Mouse (Mus musculus): ENCODE results near the gene Apoa2.

Gene Apoa2

DNA sequence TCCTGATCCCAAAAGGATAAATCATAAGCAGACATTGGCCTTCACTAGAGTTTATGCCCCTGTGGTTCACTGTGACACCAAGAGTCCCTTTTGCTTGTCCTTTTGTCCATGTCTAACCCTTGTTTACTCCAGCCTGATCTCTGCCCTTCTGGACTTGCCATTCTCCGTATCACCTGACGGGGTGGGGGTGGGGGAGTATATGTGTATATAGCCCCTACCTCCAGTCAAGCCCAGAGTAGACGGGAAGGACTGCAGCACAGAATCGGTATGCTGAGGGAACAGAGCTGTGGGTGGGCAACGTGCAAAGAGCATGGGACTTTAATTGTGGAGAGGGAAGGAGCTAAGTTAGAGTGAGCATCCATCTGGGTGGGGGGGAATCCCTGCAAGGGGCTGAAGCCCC is at the start of gene Apoa2:
Gene Apoa2, plus strand, starts transcription at position 198 of the 400 bp plus-strand sequence.
- ATAC-seq (ENCODE audit: low TSS enrichment): no peak

- no peak for ATAC-seq (ENCODE audit: low TSS enrichment)
These were observed 45.2 kb upstream of the Apoa2 start for GRCm38 (mm10) chr1:171179487-171180171.

DNA sequence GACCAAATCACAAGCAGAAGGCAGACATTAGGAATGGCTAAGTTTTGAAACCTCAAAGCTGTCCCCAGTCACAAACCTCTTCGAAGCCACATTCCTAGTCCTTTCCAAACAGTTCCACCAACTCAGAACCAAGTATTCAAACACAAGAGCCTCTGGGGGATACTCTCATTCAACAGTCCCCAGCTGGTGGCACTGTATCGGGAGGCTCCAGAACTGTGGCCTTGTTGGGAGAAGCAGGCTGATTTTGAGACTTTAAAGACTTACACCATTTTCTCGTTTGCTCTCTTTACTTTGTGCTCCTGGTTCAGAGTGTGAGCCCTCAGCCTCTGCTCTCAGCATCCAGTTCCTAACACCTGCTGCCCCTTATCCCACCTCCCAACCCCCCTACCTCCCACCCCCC is 41.8 kb upstream of the Apoa2 start:
- no peak for ATAC-seq (ENCODE audit: low TSS enrichment)

GRCm38 (mm10) chr1:171183620-171184019 is 41.2 kb upstream of the Apoa2 start:
- ATAC-seq (ENCODE audit: low TSS enrichment): no peak

DNA sequence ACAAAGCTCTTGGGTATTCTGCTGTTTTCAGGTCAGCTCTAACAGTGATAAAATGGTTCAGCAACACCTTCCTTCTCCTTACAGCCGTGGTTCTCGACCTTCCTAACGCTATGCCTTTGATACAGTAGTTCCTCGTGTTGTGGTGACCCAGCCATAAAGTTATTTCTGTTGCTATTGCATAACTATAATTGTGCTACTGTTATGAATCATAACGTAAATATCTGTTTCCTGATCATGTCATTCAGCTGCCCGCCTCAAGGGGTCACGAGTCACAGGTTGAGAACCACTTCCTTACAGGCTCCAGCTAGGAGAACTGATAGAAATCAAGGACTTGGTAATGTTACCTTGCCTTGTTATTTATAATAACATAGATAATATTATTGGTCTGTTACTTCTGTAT is 40.5 kb upstream of the Apoa2 start:
- no peak for ATAC-seq (ENCODE audit: low TSS enrichment)

GRCm38 (mm10) chr1:171185655-171186054 is 39.2 kb upstream of the Apoa2 start:
- no peak for ATAC-seq (ENCODE audit: low TSS enrichment)

DNA sequence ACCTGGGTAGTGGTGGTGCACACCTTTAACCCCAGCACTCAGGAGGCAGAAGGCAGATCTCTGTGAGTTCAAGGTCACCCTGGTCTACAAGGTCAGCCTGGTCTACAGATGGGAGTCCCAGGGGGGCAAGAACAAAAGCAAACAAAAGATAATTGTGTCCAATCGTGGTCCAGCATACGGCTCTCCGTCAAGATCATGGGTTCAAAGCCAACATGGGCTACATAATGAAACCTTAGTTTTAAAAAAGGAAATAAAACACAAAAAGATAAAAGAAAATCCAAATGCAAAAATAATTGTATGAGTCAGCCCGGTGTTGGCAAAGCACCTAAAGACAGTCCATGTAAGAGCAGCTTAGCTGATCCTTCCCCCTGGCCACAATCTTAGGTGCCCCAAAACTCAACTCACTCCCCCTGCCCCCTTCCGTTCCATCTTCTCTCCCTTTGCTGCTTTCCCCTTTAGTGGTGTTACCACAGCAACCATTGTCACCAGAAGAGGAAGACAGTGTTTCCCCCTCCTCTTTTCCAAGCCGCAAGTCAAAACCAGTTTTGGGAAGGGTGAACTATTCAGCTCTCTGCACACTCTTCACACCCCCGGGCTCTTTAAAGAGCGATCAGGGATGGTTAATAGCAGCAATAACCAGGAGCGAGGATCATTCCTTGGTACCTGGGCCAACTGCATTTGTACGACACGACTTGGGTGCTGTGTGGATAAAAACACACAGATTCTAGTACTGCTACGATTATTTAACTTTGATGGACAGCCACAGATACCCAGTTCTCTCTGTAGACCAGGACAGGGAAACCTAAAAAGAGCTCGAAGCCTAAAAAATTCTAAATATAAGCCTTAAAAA is 36.8 kb upstream of the Apoa2 start:
- ATAC-seq (ENCODE audit: low TSS enrichment): no peak

DNA sequence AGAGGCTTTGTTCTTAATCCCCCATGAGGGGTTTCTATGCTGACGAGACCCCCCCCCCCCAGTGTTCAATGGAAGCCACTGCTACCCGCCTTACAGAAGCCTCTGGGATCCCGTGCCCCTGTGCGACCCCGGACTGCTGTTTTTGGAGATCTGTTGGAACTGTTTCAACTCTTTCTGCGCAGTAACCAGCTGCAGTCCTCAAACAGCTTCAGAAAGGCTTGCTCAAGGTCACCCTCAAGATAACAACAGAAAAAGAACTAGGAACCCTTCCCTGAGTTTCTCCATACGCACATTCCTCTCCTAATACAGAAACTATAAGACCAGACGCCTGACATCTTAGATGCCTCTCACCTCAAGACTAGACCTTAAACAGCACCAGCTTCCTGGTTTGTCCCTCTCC is 35.8 kb upstream of the Apoa2 start:
- ATAC-seq (ENCODE audit: low TSS enrichment): no peak

GRCm38 (mm10) chr1:171189476-171190114 is 35.3 kb upstream of the Apoa2 start:
- ATAC-seq (ENCODE audit: low TSS enrichment): no peak

DNA sequence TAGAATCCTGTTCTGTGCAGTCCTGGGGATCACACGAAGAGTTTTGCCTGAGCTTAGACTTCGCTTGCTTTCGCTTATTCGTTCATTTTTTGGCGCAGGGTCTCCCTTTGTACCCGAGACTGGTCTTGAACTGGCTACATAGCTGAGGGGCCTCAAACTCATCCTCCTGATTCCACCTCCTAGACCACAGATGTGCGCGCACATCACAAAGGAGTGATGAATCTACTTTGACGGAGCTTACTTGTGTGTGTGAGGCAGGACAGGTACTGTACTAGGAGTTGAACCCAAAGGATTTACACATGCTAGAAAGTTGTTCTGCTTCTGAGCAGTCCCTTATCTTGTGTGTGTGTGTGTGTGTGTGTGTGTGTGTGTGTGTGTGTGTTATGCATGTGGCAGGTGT is 34.0 kb upstream of the Apoa2 start:
- ATAC-seq (ENCODE audit: low TSS enrichment): no peak

GRCm38 (mm10) chr1:171192283-171192682 is 32.6 kb upstream of the Apoa2 start:
- no peak for ATAC-seq (ENCODE audit: low TSS enrichment)

DNA sequence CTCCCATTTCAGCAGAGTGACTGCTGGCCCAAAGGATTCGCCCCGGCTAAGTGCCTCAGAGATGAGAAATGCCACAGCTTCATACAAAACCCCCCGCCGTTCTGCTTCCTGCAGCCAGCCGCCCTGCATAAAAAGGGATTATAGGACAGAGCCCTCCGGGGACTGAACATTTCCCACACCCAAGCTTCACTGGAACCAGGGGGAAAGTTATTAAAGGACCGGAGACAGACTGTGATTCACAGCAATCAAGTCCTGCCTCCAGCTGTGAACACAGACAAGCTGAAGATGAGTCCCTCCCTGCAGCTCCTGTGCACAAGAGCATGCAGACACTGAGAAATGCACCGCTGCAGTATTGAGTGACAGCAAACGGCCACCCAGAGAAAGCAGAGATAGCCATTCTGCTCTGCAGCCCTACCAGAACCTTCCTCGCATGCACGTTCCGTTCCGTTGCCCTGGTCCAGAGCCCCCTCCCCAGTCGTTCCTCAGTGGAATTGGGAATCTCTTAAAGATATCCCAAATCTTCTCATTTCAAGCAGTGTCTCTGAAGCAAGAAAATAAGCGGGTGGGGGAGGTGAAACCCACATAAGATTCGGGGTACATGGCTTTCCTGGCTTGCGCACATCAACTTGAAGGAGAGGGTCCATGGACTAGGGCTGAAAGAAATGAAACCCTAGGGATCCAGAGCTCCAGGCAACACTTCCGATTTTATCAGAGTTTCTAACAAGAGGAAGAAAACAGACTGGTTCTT is 31.6 kb upstream of the Apoa2 start:
- peak; percentile 45; the same call in 1 of the 2 replicates for ATAC-seq (ENCODE audit: low TSS enrichment)

DNA sequence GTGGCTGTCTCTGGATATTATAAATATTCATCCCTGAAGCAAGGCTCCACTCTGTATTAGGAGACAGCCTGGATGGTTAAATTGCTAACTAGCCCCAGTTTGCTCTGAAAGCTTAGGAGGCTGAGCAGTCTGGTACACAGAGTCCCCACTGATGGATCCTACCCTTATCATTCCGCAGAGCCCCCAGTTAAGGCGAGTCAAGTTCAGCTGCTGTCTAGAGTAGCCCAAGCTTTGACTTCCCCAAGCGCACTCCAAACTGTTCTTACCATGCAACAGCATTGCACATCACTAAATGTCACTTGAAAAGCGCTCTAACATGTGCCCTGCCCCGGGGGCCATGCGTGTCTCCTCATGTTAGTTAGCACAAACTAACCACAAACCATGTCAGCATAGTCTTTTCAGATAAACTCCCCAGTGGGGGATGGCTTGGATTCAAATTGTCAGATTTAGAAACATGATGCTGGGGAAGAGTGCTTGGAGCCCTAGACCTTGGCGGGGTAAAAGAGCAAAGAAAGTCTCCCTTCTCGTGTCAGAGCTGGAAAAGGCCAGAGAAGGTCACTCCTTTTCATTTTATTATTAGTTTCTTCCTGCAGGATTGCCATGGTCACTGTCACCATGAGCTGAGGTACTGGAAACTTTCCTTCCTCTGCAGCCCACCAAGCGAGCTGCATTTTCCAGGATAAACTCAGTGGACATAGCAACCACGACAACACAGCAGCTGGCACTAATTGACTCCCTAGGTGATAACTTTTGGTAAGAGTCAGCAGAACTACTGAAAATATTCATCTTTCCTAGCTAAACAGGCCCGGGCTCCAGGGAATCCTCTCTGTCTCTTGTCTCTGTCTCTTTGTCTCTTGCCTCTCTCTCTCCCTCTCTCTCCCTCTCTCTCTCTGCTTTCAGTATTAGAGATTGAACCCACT is 30.7 kb upstream of the Apoa2 start:
- no peak for ATAC-seq (ENCODE audit: low TSS enrichment)

DNA sequence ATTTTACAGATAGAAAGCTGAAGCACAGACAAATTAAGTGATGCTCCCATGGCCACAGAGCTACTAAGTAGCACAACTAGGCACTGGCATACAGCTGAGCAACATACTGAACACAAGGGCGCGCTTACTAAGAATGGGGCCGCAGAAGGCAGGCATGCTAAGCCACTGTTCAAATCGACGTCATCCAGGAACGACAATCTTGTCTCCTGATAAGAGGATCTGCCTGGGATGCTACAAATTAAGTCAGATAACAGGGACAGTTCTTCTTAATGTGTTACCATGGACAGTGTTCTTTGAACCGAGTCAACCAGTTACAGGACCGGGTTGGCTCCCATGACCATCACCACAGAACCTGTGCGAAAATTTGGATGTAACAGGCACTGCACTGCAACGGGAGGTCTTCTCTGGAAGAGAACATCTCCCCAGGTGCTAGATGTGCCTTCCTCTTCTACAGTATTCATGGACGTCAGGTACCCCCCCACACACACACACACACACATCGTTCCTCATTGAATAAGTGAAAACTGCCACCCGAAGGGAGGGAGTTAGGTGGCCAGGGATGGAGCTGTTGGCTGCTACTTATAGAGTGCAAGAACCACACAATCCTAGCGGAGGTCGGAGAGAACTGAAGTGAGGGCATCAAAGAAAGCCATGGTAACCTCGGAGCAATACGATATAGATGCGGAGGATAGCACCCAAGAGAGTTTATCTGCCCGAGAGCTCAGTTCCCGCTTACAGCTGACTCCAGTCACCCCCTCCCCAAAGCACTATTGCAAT is 29.6 kb upstream of the Apoa2 start:
- no peak for ATAC-seq (ENCODE audit: low TSS enrichment)

DNA sequence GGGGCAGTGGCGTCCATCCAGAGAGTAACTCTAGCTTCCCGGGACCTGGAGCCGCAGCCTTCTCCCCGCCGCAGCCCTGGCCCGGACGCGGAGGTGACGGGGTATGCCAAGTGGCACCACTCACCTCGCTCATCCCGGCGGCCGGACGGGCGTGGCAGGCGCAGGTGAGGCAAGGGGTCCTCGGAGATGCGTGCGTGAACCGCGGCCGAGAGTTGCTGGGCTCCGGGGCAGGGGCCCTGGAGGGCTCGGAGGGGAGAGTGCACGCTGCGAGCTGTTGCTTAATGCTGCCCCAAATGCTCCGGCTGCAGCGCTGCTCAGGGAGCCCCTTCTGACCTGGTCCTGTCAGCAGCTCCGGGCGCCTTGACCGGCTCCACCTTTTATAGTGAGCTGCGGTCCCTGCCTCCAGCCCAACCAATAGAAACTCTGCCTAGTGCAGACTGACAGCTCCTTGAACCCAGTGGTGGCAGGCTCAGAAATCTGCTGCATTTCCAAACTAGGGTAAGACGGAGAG is 28.9 kb upstream of the Apoa2 start, which contains the start of gene Pcp4l1:
Gene Pcp4l1, minus strand, starts transcription at position 382 of the 511 bp plus-strand sequence.
- peak; percentile 96 for ATAC-seq (ENCODE audit: low TSS enrichment)

DNA sequence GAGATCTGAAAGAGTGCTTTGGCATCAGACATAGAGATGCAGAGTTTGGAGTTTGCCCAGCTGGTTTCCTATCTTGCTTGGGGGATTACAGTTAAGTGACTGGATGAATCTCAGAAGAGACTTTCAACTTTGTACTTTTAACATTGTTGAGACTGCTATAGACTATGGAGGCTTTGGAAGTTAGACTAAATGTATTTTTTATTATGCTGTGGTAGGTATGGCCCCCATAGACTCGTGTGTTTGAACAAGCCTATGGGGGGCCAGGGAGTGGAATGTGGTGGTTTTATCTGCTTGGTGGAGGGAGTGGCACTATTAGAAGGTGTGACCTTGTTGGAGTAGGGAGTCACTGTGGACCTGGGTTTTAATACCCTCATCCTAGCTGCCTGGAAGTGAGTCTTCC is 25.3 kb upstream of the Apoa2 start:
- no peak for ATAC-seq (ENCODE audit: low TSS enrichment)

GRCm38 (mm10) chr1:171200769-171201168 is 24.1 kb upstream of the Apoa2 start:
- ATAC-seq (ENCODE audit: low TSS enrichment): no peak

GRCm38 (mm10) chr1:171203471-171204248 is 21.2 kb upstream of the Apoa2 start:
- ATAC-seq (ENCODE audit: low TSS enrichment): no peak

DNA sequence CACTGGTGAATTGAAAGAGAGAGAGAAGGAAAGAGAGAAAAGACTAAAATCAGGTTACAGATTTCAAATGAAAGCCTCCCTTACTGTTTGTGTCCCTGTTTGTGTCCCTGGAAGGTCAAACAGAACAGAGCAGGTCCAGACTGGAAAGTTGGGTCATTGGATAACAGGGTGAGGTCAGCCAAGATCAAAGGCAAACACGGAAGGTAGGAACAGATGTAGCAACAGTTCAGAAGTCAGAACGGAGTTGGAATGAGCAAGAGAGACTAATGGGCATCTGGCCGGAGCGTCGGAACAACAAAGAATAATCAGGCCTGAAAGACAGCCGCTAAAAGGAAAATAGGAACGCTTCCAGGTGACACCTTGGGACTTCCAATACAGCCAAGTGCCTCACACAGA is 20.6 kb upstream of the Apoa2 start:
- no peak for ATAC-seq (ENCODE audit: low TSS enrichment)
